Mouse (Mus musculus) heart, embryonic 12.5 days (tissue): ENCODE data around the gene Syt7. TPM values are rescaled to one million over a fixed set of nuclear protein-coding genes. Genes with fewer than 3 reads are reported as not detected.

Source experiments
- ATAC-seq: fragments of 200-750 bp; cut with Nextera tagmentation; 2 replicates; pipeline ENCODE4 v1.8.0; 2017; ENCODE audit warnings: moderate TSS enrichment, moderate library complexity; ENCODE audit not compliant: insufficient number of reproducible peaks, low FRiP score
- H3K27ac ChIP-seq: fragments of 300-500 bp; sonication (generic); 2 replicates; pipeline ENCODE4 v1.5.1; 2016; ENCODE audit warnings: mild to moderate bottlenecking, moderate library complexity; ENCODE audit not compliant: poor library complexity, severe bottlenecking
- H3K27me3 ChIP-seq: fragments of 300-500 bp; sonication (generic); replicated peaks from 2 replicates; pipeline ENCODE4 v1.6.1; 2016; ENCODE audit warnings: mild to moderate bottlenecking, moderate library complexity
- H3K36me3 ChIP-seq: fragments of 300-500 bp; sonication (generic); 2 replicates; pipeline ENCODE4 v1.6.1; 2016; ENCODE audit warnings: mild to moderate bottlenecking, moderate library complexity
- H3K4me1 ChIP-seq: fragments of 300-500 bp; sonication (generic); replicated peaks from 2 replicates; pipeline ENCODE4 v1.6.1; 2016; ENCODE audit warnings: mild to moderate bottlenecking
- H3K4me2 ChIP-seq: fragments of 300-500 bp; sonication (generic); 2 replicates; pipeline ENCODE4 v1.6.1; 2016; ENCODE audit warnings: mild to moderate bottlenecking, moderate library complexity
- H3K4me3 ChIP-seq: fragments of 300-500 bp; sonication (generic); 2 replicates; pipeline ENCODE4 v1.5.1; 2016; ENCODE audit warnings: mild to moderate bottlenecking
- H3K9ac ChIP-seq: fragments of 300-500 bp; sonication (generic); 2 replicates; pipeline ENCODE4 v1.6.1; 2016; ENCODE audit warnings: mild to moderate bottlenecking, moderate library complexity
- H3K9me3 ChIP-seq: fragments of 300-500 bp; sonication (generic); replicated peaks from 2 replicates; pipeline ENCODE4 v1.6.1; 2016; ENCODE audit warnings: mild to moderate bottlenecking, moderate library complexity
- WGBS: fragments of 180-500 bp; shearing (Covaris S2); methylation state at CpG from one replicate; pipeline ENCODE4 v1.1.7; 2016; 5-methylcytosine and 5-hydroxymethylcytosine counted together
- polyA plus RNA-seq: library from polyadenylated mRNA; unstranded; fragments of >200 nt; fragmentation: Nextera tagmentation; extraction: Ambion mirVana; gene quantifications from 2 replicates; pipeline ENCODE4 v1.2.1, GENCODE M21; 2016

The Syt7 gene
- polyA plus RNA-seq, 1 experiment from 2014 or later: 0.59 TPM

DNA sequence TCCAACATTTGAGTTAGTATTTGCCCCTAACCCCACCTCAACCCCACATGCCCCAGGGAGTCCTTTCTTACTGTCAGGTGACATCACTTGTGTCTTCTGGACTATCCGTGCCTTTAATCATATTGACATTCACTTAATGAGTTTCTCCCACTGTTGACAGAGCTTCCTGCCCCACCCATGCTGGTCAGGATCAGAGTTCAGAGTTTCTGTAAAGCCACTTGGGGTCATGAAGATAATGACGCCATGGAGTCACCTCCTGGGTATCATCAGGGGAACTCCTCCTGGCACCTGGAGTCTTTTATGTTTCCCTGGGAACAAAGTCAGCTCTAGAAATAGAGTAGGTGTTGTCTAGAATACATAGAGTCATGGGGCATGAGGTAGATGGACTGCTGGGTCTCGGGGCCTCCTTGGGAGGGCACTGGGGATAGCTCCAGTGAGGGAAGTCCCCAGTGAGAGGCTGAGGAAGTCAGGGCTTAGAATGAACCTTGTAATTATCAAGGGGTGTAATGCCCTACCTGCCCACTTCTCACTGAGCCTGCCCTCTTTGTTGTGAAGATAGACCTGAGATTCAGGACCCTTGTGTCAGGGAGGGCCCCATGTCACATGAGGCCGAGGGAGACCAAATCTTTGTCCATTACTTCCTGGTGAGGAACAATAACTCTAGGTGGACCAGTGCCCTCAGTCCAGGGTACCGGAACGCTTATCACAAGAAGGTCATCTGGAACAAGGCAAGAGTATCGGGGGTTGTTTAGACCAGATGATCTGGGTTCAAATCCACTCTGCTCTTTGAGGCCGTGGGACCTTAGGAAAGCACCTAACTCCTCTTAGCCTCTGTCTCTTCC, 29.6 kb upstream of the Syt7 start:
- 72% methylated on average over 8 of the region's 8 CpGs for WGBS
- Histone ChIP-seq H3K27me3 (peaks cover 37% of the 10 kb centered on the region), H3K9ac (no peak overlapping the region)

GRCm38 (mm10) chr19:10362473-10363129, 26.3 kb upstream of the Syt7 start:
- H3K9ac ChIP-seq: no peak overlapping the region
- no peaks in the 10 kb centered on the region for H3K4me1 ChIP-seq
- 64% methylated on average over 6 of the region's 6 CpGs for WGBS
- ATAC-seq: no peak
- no peak overlapping the region for H3K4me3 ChIP-seq
- no peaks in the 10 kb centered on the region for H3K9me3 ChIP-seq
- no peak overlapping the region for H3K27ac ChIP-seq
- H3K27me3 ChIP-seq: peaks cover 38% of the 10 kb centered on the region
- H3K4me2 ChIP-seq: no peak overlapping the region
- no peaks in the 10 kb centered on the region for H3K36me3 ChIP-seq

More for the DNA sequence above, 29.6 kb upstream of the Syt7 start:
- Histone ChIP-seq H3K9me3 (no peaks in the 10 kb centered on the region), H3K4me3 (no peak overlapping the region), H3K36me3 (no peaks in the 10 kb centered on the region), H3K4me1 (peaks cover 8% of the 10 kb centered on the region), H3K4me2 (no peak overlapping the region), H3K27ac (no peak overlapping the region)
- no peak for ATAC-seq

GRCm38 (mm10) chr19:10363869-10364268, 25.0 kb upstream of the Syt7 start:
- H3K4me1 ChIP-seq: no peaks in the 10 kb centered on the region
- ATAC-seq: no peak
- H3K9ac ChIP-seq: no peak overlapping the region

DNA sequence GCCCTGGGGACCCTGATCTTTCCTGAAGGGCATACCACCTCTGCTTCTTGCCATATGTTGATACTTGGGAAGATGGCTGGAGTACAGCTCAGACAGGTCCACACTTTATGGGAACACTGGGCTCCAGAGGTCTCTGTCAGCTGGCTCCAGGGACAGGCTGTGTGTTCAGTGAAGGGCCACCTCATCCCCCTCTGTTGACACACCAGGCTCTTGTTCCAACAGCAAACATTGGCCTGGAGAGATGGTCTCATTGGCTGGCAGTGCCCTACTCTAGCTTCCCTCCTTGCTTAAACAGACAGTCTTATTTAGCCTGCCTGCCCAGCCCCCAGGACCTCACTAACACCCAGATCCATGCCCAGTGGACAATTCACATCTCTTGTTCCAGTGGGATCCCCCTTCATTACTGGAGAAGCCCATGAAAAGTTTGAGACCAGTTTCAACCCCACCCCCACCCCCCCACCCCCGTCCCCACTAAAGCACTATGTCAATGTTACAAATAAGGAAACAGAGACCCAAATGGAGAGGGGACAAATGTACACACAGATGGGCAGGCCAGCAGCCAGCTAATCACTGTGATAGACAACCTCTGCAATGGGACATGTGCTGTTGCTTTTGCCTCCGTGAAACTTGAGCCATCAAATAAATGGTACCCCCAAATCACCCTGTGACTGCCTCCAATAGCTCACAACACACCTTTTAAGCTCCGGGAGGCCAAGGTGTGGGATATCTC, 22.6 kb upstream of the Syt7 start:
- ATAC-seq: no peak
- no peak overlapping the region for H3K4me2 ChIP-seq
- WGBS: 65% methylated on average over 3 of the region's 3 CpGs

More at GRCm38 (mm10) chr19:10363869-10364268, 25.0 kb upstream of the Syt7 start:
- 22% methylated on average over 7 of the region's 7 CpGs for WGBS
- Histone ChIP-seq H3K27me3 (peaks cover 42% of the 10 kb centered on the region), H3K36me3 (no peaks in the 10 kb centered on the region), H3K4me2 (no peak overlapping the region), H3K4me3 (no peak overlapping the region), H3K27ac (no peak overlapping the region), H3K9me3 (no peaks in the 10 kb centered on the region)

GRCm38 (mm10) chr19:10367802-10368201, 21.1 kb upstream of the Syt7 start:
- no peak for ATAC-seq
- Histone ChIP-seq H3K9ac (no peak overlapping the region), H3K36me3 (no peaks in the 10 kb centered on the region), H3K27ac (no peak overlapping the region), H3K4me2 (no peak overlapping the region), H3K4me1 (no peaks in the 10 kb centered on the region), H3K9me3 (no peaks in the 10 kb centered on the region), H3K27me3 (peaks cover 34% of the 10 kb centered on the region), H3K4me3 (no peak overlapping the region)
- 74% methylated on average over 7 of the region's 7 CpGs for WGBS

More for the DNA sequence above, 22.6 kb upstream of the Syt7 start:
- Histone ChIP-seq H3K27ac (no peak overlapping the region), H3K9me3 (no peaks in the 10 kb centered on the region), H3K9ac (no peak overlapping the region), H3K27me3 (peaks cover 42% of the 10 kb centered on the region), H3K4me1 (no peaks in the 10 kb centered on the region), H3K4me3 (no peak overlapping the region), H3K36me3 (no peaks in the 10 kb centered on the region)

DNA sequence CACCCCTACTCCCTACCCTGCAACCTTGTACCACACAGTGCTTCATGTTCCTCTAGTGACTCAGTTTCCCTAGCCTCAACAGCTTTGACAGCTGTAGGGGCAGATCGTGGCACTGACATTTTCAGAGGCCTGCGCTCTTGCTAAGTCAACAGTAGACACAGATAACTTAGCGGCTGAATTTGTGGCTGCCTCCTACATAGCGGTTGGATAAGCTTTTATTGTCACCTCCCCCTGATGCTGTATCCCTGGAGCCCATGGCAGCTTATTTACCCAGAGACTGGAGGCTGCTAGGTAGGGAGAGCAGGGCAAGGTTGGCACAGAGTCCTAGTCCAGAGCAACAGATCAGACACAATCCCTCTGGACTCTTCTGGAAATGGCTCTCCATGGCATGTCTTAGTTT, 19.0 kb upstream of the Syt7 start:
- ATAC-seq: no peak
- 67% methylated on average over 4 of the region's 4 CpGs for WGBS
- Histone ChIP-seq H3K27ac (no peak overlapping the region), H3K27me3 (peaks cover 32% of the 10 kb centered on the region), H3K4me2 (no peak overlapping the region), H3K9me3 (no peaks in the 10 kb centered on the region), H3K36me3 (no peaks in the 10 kb centered on the region), H3K9ac (no peak overlapping the region), H3K4me1 (no peaks in the 10 kb centered on the region), H3K4me3 (no peak overlapping the region)

DNA sequence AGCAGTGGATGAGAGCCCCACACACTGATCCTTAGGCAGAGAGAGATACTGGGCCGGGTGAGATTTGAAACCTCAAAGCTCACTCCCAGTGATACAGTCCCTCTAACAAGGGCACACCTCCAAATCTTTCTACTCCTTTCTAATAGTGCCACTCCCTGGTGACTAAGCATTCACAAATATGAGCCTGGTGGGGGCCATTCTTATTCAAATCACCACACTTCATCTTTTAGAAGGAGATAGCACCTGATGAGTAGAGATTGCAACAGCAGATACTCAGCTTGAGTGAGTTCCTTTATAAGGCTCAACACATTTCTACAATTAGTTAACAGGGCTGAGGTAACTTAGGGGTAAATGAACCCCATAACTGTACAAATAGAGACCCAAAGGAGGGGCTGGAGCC, 15.7 kb upstream of the Syt7 start:
- H3K4me3 ChIP-seq: no peak overlapping the region
- no peak overlapping the region for H3K27ac ChIP-seq
- peaks cover 37% of the 10 kb centered on the region for H3K27me3 ChIP-seq
- H3K4me2 ChIP-seq: no peak overlapping the region
- no peaks in the 10 kb centered on the region for H3K9me3 ChIP-seq
- no peaks in the 10 kb centered on the region for H3K4me1 ChIP-seq
- H3K9ac ChIP-seq: no peak overlapping the region
- H3K36me3 ChIP-seq: no peaks in the 10 kb centered on the region
- ATAC-seq: no peak
- WGBS: 56% methylated on average over 1 of the region's 1 CpGs

DNA sequence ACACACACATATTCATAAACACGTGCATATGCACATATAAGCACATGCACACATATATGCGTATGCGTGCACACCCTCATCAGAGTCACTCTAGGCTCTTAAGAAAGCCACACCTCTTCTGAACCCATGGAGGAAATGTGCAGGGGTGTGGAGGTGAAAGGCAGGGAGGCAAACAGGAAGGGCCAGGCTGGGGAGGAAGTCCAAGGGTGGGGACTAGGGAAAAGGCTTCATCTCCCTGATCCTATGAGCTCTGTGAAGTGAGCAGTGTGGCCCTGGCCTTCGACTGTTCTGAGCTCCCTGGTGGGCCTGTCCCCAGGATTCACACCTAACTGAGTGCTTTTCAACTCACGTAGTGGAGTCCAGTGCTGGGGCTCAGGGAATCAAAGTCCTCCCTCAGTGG, 13.6 kb upstream of the Syt7 start:
- Histone ChIP-seq H3K4me1 (no peaks in the 10 kb centered on the region), H3K27ac (no peak overlapping the region), H3K36me3 (no peaks in the 10 kb centered on the region), H3K27me3 (peaks cover 43% of the 10 kb centered on the region), H3K4me2 (no peak overlapping the region), H3K9me3 (no peaks in the 10 kb centered on the region), H3K9ac (no peak overlapping the region), H3K4me3 (no peak overlapping the region)
- ATAC-seq: peak; percentile 71; the same call in 1 of the 2 replicates
- WGBS: 52% methylated on average over 5 of the region's 5 CpGs

DNA sequence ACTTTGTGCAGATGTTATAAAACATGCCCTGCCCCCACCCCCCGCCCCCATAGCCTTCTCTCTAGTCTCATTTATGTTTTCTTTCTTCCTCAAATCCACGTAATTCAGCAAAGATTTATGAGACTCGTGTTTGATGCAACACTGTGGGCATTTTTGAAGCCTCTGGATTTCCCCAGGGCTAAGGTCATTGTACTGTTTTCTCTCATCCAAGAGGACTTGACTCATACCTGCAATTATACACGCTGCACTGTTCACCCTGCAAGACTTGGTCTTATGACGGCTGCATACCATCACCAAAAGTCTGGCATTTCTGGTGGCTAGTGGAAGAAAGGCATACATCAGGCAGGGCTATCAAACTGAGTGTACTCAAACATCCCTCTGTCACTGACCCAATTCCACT, 8.9 kb upstream of the Syt7 start:
- Histone ChIP-seq H3K27ac (no peak overlapping the region), H3K9ac (no peak overlapping the region), H3K4me3 (no peak overlapping the region), H3K9me3 (no peaks in the 10 kb centered on the region), H3K27me3 (peaks cover 72% of the 10 kb centered on the region), H3K4me1 (no peaks in the 10 kb centered on the region), H3K36me3 (no peaks in the 10 kb centered on the region), H3K4me2 (no peak overlapping the region)
- ATAC-seq: no peak
- 83% methylated on average over 5 of the region's 5 CpGs for WGBS

DNA sequence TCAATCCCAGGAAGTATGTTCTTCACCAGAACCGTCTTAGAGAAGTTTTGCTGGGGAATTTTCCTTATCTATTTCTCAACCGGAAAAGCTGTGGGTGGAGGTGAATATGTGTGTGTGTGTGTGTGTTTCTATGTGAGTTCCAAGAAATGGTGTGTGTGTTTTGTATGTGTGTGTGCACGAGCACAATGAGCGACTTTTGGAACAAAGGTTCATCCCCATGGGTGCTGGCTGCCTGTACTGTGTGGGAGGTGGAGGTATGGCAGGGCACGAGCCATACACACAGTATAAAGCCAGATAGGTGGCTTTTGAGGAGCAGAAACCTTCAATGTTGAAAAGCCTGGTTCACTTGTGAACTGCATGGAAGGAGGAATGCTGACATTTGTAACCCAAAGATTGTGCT, 1.2 kb upstream of the Syt7 start:
- Histone ChIP-seq H3K4me2 (no peak overlapping the region), H3K9me3 (no peaks in the 10 kb centered on the region), H3K4me1 (peaks cover 15% of the 10 kb centered on the region), H3K4me3 (no peak overlapping the region), H3K27me3 (peaks cover 83% of the 10 kb centered on the region), H3K9ac (no peak overlapping the region), H3K36me3 (no peaks in the 10 kb centered on the region), H3K27ac (no peak overlapping the region)
- WGBS: 49% methylated on average over 5 of the region's 5 CpGs
- no peak for ATAC-seq
